Mouse (Mus musculus): ENCODE results near the gene Rnf214. TPM values are rescaled to one million over a fixed set of nuclear protein-coding genes. Genes with fewer than 3 reads are reported as not detected.

The Rnf214 gene
- total and polyA plus RNA-seq, 2 experiments from 2014 or later, result 62.9 to 73.5 TPM

DNA sequence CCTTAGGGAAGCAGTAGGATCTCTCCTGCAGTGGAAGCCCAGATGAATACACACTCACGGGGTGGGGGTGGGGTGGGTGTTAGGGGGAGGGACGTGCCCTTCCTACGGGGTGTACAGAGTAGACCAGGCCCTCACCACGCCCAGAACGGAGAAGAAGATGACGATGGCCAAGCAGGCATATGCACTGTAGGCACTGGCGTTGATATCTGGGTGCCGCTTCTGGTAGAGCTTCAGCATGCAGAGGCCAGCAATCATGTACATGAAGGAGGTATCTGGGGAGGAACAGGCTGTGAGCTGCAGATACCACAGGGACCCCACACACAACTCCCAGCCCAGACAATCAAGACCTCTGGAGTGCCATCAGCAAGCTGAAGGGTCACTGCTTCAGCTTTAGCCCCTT is 36.2 kb upstream of the Rnf214 start:
- DNase-seq, result no peak
- no peaks in the 10 kb centered on the region for H3K9me3 ChIP-seq (ENCODE audit: low read length)
- H3K36me3 ChIP-seq (ENCODE audit: insufficient read depth), result peaks cover 82% of the 10 kb centered on the region

DNA sequence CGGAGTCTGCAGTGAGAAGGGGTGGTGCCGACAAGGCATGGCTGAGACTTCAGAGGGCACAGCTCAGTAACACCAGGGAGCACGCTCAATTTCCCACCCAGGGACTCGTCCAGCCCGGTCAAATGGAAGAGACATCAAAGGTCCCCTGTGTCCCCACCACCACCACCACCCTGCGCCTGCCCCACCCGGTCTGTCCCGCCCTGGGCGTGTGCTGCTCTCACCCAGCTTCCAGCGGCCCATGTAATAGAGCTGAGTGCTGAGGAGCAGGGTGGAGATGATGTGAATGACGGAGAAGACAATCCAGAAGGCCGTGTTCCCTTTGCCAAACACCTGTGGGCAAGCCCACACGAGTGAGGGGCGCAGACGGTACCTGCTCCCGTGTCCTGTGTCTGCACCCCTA is 35.8 kb upstream of the Rnf214 start:
- no peak for TF ChIP-seq CTCF (IDR thresholded peaks at IDR 0.05; ENCODE audit: low read depth)
- no peak overlapping the region for H3K4me3 ChIP-seq (ENCODE audit: low read depth, low read length)
- no peak for DNase-seq
- H3K4me1 ChIP-seq (ENCODE audit: insufficient read depth), result no peaks in the 10 kb centered on the region
- 95% methylated on average over 16 of the region's 16 CpGs for WGBS
- H3K9ac ChIP-seq, result no peak overlapping the region
- H3K4me2 ChIP-seq (ENCODE audit: low read depth), result no peak overlapping the region
- H3K36me3 ChIP-seq (ENCODE audit: insufficient read depth), result peaks cover 81% of the 10 kb centered on the region
- H3K9me3 ChIP-seq (ENCODE audit: low read length), result no peaks in the 10 kb centered on the region
- no peaks in the 10 kb centered on the region for H3K27me3 ChIP-seq (ENCODE audit: insufficient read depth, low read length)
- ATAC-seq, result no peak
- no peak overlapping the region for H3K27ac ChIP-seq (ENCODE audit: low read depth, low read length)

More for the DNA sequence above, 36.2 kb upstream of the Rnf214 start:
- Histone ChIP-seq H3K9ac (no peak overlapping the region), H3K27ac (ENCODE audit: low read depth, low read length) (no peak overlapping the region), H3K27me3 (ENCODE audit: insufficient read depth, low read length) (no peaks in the 10 kb centered on the region), H3K4me2 (ENCODE audit: low read depth) (no peak overlapping the region), H3K4me3 (ENCODE audit: low read depth, low read length) (no peak overlapping the region), H3K4me1 (ENCODE audit: insufficient read depth) (no peaks in the 10 kb centered on the region)
- WGBS, result 93% methylated on average over 8 of the region's 8 CpGs
- TF ChIP-seq CTCF (IDR thresholded peaks at IDR 0.05; ENCODE audit: low read depth), result no peak
- ATAC-seq, result no peak

DNA sequence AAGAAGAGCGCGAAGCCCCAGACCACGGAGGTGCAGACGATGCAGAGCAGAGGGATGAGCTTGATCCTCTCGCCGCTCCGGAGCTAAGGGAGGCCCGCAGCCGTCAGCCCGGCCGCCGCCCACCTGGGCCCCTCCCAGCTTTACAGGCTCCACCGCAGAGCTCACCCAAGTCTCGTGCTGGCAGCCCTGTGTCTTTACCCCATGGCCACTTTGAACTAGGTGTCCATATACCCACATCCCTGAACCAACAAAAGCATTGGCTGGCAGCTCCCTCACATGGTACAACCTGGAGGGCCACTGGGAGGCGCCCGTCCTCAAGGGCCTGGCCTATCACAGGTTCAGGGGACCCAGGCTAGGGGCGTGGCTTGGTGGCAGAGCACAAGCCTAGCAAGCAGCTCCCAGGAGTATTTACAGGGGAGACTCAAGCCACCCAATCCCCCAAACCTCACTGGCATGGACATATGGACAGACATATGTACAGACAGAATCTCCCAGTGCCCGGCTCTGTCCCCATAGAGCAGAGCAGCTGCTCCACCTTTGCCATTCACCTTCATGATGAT is 34.7 kb upstream of the Rnf214 start:
- DNase-seq (no peak), ATAC-seq (no peak)
- H3K9me3 ChIP-seq (ENCODE audit: low read length), result no peaks in the 10 kb centered on the region
- H3K9ac ChIP-seq, result no peak overlapping the region
- no peaks in the 10 kb centered on the region for H3K27me3 ChIP-seq (ENCODE audit: insufficient read depth, low read length)
- H3K4me2 ChIP-seq (ENCODE audit: low read depth), result no peak overlapping the region
- H3K27ac ChIP-seq (ENCODE audit: low read depth, low read length), result no peak overlapping the region
- H3K36me3 ChIP-seq (ENCODE audit: insufficient read depth), result peaks cover 72% of the 10 kb centered on the region
- WGBS, result 62% methylated on average over 18 of the region's 18 CpGs
- TF ChIP-seq CTCF (IDR thresholded peaks at IDR 0.05; ENCODE audit: low read depth), result no peak
- H3K4me3 ChIP-seq (ENCODE audit: low read depth, low read length), result no peak overlapping the region
- H3K4me1 ChIP-seq (ENCODE audit: insufficient read depth), result no peaks in the 10 kb centered on the region

DNA sequence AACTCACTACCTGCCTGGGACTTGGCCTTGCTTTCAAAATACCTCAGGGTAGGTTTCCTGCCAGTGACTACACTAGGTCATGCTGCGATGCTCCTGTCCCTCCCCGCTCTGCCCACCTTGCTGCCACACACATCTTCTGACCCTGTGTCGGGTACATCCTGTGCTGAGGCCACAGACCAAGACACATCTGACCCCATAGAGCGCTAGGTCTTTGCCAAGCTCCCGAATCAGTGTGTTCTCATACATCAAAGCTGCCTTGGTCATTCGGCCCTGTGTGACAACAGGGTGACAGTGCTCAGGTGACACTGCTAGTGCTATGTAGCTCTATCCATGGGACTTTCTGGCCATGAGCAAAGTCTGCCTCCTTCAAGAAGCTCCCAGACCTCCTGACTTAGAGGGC is 33.1 kb upstream of the Rnf214 start:
- no peak for ATAC-seq
- Histone ChIP-seq H3K4me3 (ENCODE audit: low read depth, low read length) (no peak overlapping the region), H3K27ac (ENCODE audit: low read depth, low read length) (no peak overlapping the region), H3K9ac (no peak overlapping the region), H3K27me3 (ENCODE audit: insufficient read depth, low read length) (no peaks in the 10 kb centered on the region), H3K4me1 (ENCODE audit: insufficient read depth) (no peaks in the 10 kb centered on the region), H3K9me3 (ENCODE audit: low read length) (no peaks in the 10 kb centered on the region), H3K4me2 (ENCODE audit: low read depth) (no peak overlapping the region), H3K36me3 (ENCODE audit: insufficient read depth) (peaks cover 65% of the 10 kb centered on the region)
- no peak for DNase-seq
- WGBS, result 98% methylated on average over 6 of the region's 6 CpGs
- no peak for TF ChIP-seq CTCF (IDR thresholded peaks at IDR 0.05; ENCODE audit: low read depth)

GRCm38 (mm10) chr9:45938952-45939637 is 32.4 kb upstream of the Rnf214 start:
- no peak for TF ChIP-seq CTCF (IDR thresholded peaks at IDR 0.05; ENCODE audit: low read depth)
- Histone ChIP-seq H3K4me1 (ENCODE audit: insufficient read depth) (no peaks in the 10 kb centered on the region), H3K27ac (ENCODE audit: low read depth, low read length) (no peak overlapping the region), H3K36me3 (ENCODE audit: insufficient read depth) (peaks cover 58% of the 10 kb centered on the region), H3K4me3 (ENCODE audit: low read depth, low read length) (no peak overlapping the region), H3K9me3 (ENCODE audit: low read length) (no peaks in the 10 kb centered on the region), H3K4me2 (ENCODE audit: low read depth) (no peak overlapping the region), H3K9ac (no peak overlapping the region), H3K27me3 (ENCODE audit: insufficient read depth, low read length) (no peaks in the 10 kb centered on the region)
- DNase-seq, result no peak
- WGBS, result 89% methylated on average over 15 of the region's 15 CpGs
- no peak for ATAC-seq

DNA sequence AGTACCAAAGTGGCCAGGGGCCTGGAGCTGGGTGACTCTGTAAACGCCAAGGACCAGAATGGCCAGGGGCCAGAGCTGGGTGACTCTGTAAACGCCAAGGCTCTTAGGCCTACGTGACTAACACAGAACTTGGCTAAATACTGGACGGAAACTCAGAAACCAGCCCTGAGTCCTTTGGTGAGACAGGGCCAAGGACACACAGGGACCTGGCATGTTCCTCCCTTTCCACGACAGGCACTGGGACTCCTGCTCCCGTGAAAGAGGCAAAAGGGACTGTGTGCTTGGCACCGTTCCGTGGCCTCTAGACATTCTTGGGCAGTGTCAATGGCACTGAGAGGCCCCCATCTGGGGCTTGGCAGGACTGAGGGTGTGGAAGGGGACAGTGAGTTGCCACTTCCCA is 31.4 kb upstream of the Rnf214 start:
- H3K9me3 ChIP-seq (ENCODE audit: low read length), result no peaks in the 10 kb centered on the region
- TF ChIP-seq CTCF (IDR thresholded peaks at IDR 0.05; ENCODE audit: low read depth), result no peak
- no peak for DNase-seq
- WGBS, result 92% methylated on average over 8 of the region's 8 CpGs
- H3K36me3 ChIP-seq (ENCODE audit: insufficient read depth), result peaks cover 50% of the 10 kb centered on the region
- H3K27ac ChIP-seq (ENCODE audit: low read depth, low read length), result no peak overlapping the region
- H3K4me3 ChIP-seq (ENCODE audit: low read depth, low read length), result no peak overlapping the region
- H3K4me2 ChIP-seq (ENCODE audit: low read depth), result no peak overlapping the region
- H3K4me1 ChIP-seq (ENCODE audit: insufficient read depth), result no peaks in the 10 kb centered on the region
- ATAC-seq, result no peak
- H3K27me3 ChIP-seq (ENCODE audit: insufficient read depth, low read length), result no peaks in the 10 kb centered on the region
- no peak overlapping the region for H3K9ac ChIP-seq

DNA sequence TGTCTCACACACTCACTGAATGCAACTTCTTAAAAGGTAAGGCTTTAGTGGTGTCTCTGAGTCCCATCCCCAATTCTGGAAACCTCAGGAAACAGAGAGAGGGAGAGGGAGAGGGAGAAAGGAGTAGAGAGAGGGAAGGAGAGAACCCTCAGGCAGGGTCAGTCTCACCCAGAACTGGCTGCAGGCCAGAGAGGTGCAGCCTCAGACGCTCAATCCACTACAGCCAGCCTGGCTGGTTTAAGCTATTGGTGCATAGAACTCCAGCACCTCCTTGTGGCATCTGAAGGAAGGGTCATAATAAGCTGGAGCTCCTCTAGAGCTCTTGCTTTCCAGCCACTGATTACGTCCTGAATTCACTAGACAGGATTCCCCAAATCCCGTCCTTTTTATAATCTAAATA is 30.2 kb upstream of the Rnf214 start:
- WGBS, result 18% methylated on average over 3 of the region's 3 CpGs
- peak; percentile 68 for ATAC-seq
- peak; percentile 70 for TF ChIP-seq CTCF (IDR thresholded peaks at IDR 0.05; ENCODE audit: low read depth)
- Histone ChIP-seq H3K27me3 (ENCODE audit: insufficient read depth, low read length) (no peaks in the 10 kb centered on the region), H3K4me2 (ENCODE audit: low read depth) (no peak overlapping the region), H3K36me3 (ENCODE audit: insufficient read depth) (peaks cover 39% of the 10 kb centered on the region), H3K9me3 (ENCODE audit: low read length) (no peaks in the 10 kb centered on the region), H3K4me1 (ENCODE audit: insufficient read depth) (no peaks in the 10 kb centered on the region), H3K27ac (ENCODE audit: low read depth, low read length) (no peak overlapping the region), H3K9ac (no peak overlapping the region), H3K4me3 (ENCODE audit: low read depth, low read length) (no peak overlapping the region)
- peak; percentile 61 for DNase-seq

All from forebrain, postnatal 0 days (tissue).